Mouse (Mus musculus) frontal cortex, adult 2 months (tissue): ENCODE results near the gene Grk3. TPM values are rescaled to one million over a fixed set of nuclear protein-coding genes. Genes with fewer than 3 reads are reported as not detected.

Experiments
- DNase-seq, 2 experiments: peaks; one replicate each; pipeline ENCODE4 v3.0.0; 2022; ENCODE audit warnings: low spot score in 1 of 2; ENCODE audit errors: extremely low spot score in 1 of 2
- polyA plus RNA-seq: library from polyadenylated mRNA; depleted of rRNA; stranded (reverse); fragments of >200 nt; gene quantifications from 2 replicates; pipeline ENCODE4 v1.2.3, GENCODE M21; 2012

Gene Grk3
- polyA plus RNA-seq, 1 experiment: 62.3 TPM

DNA sequence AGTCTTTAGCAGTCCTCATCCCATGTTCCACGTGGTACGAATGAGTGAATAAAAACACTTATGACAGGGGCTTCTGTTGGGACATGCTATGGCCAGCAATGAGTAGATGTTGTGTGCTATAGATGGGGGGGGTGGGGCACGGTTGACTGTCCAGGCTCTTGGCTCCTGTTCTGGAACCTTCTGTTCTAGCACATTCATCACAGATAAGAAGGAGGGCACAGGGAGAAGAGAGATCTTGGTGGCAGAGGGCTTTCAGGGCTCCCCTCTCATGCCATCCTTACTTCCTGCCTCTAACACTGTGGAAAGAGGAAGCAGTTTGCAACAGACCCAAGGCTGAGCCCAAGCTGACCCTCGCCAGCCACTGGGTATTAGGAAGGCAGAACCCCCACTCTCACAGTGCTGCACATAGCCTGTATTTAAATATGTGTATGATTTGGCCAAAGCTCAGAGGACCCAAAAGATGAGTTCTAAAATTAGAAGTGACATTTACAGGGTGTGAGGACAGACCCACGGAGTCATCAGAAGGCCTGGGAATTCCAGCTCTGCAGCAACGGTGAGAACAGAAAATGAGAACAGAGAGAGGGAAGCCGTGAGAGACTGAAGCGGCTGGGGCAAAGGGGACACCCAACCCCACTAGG is 6.3 kb downstream of the Grk3 start:
- DNase-seq: no peak

DNA sequence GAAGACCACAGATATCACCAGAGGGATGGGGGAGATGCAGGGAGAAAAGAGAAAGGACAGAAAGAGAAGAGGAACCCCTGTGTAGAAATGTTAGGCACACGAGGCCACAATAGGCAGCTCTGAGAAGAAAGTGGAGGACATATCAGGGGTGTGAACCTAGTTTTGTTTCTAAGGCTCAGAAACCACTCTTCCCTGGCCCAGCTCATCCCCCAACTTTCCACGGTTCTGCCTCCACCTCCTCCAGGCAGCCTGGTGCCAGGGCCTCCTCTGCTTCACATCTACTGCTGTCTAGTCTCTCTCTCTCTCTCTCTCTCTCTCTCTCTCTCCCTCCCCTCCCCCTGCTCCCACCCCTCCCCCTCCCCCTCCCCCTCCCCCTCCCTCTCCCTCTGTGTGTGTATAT is 7.1 kb downstream of the Grk3 start:
- DNase-seq: no peak

DNA sequence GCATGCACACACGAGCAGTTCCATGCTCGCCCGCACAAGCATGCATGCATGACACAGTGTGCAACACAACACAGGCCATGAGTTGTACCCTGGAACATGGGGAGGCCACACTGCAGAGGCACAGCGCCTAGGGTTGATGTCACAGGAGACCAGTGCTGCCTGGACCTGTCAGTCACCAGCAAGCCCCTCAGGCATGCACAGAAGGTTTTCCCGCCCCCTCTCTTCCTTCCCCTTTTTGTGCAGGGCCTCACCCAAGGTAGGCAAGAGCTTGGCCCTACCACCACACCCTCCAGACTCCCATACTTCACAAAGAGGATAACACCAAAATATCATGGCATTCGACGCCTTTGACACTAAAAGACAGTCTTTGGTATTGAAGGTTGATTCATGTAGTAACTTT is 8.6 kb downstream of the Grk3 start:
- DNase-seq: no peak

DNA sequence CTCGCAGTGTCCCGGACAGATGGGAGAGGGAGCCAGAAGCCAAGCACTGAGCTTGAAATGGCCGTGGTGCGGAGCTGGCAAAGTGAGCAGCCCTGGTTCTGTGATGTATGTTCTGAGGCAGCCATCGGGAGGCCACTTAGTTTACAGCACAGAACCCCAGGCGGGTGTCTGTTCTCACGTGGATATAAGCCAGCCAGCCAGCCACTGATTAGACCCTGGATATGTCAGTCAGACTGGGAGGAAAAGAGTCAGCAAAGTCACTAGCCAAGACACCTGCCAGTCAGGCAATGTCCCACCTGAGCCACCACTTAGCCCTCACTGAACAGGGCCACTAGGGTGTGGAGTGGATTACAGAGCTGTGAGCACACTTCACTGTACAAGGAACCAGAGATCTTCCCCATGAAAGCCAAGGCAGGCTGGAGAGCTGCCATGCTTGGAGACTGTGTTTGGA is 9.6 kb downstream of the Grk3 start:
- DNase-seq: no peak

DNA sequence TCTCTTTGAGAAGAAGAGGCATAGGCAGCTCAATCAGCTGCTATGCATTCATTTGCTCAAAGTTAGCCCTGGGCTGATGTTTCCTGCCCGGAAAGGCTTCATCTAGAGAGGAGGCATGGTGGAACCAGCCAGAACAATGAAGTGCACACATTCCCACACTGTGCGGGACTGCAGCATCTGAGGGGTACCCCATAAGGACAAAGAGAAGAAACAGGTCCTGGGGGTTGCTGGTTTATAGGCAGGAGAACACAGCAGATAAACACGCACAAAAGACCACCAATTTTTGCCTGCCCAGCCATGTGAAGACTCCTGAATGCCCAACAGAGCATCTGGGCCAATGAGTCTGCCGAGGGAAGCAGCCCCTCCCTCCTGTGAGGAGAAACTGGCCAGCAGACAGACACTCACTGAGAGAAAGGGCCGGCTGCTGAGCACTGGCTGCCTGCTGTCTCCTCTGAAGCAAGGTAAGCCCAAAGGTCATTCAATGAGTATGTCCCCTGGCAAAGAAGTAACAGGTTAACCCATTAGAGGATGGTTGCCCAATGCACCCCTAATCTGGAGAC is 12.7 kb downstream of the Grk3 start:
- DNase-seq: no peak

DNA sequence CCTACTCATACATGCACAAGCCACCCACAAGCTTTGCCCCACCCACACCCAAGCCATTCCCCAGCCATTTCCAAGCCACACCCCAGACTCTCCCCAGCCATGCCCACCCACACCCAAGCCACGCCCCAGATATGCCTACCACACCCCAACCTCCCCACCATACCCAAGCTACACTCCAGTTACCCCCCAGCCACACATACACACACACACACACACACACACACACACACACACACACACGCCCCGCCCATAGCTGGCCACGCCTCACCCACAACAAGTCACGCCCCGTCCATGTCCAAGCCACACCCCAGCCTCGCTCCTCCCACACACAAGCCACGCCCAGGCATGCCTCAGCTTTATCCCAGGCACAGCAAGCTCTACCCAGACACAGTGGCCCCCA is 16.4 kb downstream of the Grk3 start:
- no peak for DNase-seq

DNA sequence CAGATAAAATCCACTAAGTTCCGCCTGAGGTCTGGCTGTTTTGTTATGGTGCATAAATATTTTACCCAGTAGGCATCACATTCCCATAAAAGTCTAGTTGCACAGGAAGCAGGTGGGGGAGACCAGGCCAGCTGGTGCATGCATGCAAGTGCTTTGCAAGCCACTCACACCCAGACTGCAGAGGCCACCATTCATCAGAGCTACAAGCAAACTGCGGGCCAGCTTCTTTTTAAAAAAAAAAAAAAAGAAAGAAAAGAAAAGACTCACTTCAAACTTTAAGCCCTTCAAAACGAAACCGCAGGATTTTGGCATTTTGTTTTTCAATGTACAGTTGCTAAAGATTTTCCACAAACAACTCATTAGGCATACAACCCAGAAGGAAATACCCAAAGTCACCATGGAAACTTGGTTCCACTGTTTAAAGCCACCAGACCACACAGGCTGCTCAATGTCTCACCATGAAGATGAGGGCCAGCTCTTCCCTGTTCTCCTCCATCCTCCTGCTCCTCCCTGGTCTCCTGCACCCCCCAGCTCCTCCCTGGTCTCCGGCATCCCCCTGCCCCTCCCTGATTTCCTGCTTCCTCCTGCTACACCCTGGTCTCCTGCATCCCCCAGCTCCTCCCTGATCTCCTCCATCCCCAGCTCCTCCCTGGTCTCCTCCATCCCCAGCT is 17.9 kb downstream of the Grk3 start:
- no peak for DNase-seq

DNA sequence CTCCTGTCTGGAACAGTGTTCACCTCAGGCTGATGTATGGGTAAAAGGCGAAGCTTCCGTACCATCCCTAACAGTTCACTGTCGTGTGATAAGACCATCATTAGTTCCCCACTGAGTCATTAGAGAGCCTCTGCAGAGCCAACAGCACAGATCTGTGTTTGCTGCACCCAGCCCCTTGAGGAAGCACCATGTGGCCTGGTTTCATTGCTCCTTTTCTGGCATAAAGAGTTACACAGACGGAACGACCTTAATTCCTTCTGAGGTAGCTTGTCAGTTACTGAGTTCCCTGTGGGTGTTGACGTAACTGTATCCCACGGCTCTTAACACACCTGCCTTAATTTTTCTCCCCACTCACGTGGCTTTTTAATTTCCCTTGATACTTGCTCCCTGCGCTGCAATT is 24.3 kb downstream of the Grk3 start:
- no peak for DNase-seq

DNA sequence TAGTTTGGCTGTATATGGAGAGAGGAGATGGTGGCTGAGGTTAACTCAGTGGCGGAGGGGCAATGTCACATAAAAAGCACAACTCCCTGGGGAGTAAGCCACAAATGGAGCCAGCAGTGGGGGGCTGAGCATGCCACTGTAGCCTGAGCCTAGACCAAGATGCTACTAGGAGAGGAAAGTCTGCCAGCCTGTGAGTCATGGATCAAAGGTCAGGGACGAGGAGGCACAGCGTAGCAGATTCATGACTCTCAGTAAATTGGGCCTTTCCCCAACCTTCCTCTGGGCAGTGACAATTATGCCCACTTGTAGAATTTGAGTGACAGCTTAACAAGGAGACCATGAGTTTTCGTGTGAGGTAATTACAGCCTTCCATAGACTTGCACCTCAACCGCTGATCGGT is 33.7 kb downstream of the Grk3 start:
- no peak for DNase-seq

DNA sequence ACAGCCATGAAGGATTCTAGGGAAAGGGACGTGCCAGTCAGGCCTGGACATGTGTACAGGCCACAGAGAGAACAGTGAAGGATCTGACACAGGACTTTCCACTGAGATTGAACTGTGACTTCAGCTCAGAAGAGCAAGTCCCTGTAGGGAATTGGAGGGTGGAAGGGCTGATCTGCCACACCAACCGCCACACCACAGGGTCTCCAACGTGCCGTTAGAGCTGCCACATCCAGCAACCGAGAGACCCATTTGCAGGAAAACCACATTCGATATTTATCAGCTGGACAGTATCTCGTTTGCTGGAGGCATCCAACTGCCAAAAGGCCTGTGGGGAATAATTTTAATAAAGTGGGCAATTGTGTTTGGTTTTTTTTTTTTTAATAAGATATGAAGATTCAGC is 35.9 kb downstream of the Grk3 start:
- no peak for DNase-seq

DNA sequence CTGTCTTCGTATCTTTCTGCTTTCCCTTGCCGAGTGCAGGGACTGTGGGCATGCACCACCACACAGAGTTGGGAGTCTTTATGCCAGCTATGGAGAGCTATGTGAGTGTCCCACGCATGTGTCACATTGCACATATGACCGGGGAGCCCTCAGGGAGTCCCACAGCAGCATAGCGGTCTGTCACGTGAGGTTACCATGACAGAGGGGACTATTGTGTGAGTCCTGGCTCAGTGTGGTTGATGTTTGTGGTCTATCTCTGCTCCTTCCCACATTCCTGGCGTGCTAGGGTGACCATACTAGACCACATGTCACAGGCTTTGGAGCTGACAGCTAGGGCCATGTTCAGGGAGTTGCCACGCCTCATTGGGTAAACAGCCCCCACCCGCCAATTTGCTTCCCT is 36.4 kb downstream of the Grk3 start:
- DNase-seq: no peak

DNA sequence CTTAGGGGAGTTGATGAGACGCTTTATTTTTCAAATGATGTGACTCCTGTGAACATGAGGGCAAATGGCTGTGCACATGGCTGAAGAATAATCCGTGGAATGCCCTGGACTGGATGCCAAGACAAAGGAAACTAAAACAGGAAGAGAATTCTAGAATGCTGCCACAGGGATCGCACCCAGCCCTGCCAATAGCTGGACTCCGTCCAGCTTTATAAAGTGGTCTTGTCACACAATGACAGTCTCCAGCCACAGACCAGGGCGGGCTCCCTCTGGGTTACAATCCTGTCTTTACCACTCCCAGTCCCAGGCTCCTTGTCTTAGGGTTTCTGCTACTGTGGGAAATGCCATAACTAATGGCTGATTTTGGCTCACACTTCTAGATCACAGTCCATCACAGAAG is 38.5 kb downstream of the Grk3 start:
- DNase-seq: no peak

DNA sequence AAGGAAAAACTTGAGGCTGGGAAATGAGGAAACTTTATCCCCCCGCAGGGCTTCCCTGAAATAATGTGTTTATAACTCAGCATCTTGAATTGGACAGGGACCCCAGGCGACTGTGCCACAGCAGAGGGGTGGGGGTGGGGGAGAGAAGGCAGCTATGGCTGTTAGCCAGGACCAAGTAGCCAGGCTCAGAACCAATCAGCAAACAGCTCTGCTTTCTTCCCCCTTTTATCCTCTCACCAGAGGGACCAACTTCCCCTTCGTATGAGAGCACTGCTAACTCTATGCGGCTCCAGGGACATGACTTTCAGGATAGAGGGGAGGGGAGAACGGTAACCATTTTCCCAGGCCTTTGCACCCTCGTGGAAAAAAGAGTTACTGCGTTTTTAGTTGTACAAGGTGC is 42.0 kb downstream of the Grk3 start:
- no peak for DNase-seq

DNA sequence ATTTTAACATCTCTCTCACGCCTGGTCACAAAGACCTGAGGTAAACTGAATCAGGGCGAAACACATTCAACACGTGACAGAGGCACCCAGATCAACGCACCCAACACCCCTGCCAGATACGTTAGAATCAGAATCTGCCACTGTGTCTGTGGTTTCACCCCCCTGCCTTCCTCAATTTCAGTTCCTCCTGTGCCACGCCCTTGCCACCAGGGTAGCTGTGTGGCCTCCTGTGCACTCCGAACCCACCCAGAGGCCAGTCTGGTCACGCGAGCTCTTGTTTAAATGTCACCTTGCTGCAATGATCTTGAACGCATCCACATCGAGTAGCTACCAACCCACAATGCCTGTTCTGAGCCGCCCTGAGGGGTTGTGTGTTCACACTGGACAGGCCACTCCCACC is 43.3 kb downstream of the Grk3 start:
- DNase-seq: no peak

DNA sequence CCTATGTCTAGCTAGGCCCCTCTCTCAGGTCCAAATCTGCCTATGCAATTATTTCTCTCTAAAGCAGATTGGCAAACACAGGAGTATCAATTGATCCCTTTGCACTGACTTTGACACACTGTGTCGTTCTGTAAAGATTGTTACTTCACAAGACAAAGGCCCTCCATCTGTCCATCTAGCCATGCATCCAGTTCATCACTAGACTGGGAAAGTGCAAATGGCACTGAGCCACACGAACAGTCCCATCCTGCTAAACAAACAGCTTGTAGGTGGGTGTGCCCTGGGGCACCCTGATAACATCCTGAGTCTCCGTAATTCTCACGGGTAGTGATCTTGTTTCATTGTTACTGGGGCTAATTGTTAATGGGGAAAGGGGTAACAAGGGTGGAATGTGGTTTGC is 52.1 kb downstream of the Grk3 start:
- DNase-seq: no peak

DNA sequence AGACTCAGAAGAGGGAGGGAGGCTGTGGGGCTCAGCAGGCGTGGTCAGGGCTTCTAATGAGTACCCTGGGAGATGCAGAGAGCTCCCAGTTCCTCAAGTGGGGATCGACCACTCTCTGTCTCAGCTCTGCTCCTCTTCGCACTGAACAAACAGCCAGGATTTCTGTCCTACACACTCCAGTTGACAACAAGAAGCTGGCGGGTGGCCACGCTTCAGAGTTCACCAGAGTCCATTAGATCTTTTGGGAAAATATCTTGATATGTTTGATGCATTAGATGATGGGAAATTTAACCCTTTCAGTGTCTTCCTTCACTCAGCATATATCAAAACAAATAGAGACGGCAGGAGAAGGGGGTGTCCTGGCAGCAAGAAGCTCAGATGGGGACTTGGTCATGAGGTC is 53.4 kb downstream of the Grk3 start:
- DNase-seq: no peak

DNA sequence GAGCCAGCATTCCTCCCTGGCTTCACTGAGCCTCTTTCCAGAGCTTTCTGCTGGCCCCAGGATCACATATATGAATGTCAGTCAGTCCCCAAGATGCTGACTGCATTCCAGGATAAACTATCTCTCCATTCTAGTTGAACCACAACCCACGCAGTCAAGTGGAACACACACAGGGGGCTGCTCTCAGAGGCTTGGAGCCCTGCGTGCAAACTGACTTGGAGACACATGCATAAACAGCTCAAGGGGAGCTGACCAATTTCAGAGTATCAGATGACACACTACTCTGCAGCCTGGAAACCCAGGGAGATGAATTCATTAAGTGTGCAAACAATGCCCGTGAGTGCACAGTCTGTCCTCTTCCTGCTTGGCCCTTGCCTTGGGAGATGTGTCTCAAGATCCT is 54.7 kb downstream of the Grk3 start:
- DNase-seq: no peak

DNA sequence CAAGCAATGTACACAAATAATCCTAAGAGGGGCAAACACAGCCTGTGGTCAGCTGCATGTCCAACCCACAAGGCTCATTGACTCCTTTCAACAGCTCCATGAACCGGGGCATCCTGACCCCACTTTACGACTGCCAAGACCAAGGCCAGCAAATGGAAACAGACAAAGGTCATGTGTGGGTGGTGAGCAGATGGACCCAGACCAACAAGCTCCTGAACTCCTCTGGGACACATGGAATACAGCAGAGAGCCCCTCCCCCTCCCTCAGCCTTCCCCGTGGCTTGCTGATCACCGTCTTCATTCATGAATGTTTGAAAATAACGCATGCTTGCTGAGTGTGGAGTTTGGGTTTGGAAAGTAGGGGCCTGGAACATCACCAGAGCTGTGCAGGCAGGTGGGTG is 57.3 kb downstream of the Grk3 start:
- DNase-seq: no peak

DNA sequence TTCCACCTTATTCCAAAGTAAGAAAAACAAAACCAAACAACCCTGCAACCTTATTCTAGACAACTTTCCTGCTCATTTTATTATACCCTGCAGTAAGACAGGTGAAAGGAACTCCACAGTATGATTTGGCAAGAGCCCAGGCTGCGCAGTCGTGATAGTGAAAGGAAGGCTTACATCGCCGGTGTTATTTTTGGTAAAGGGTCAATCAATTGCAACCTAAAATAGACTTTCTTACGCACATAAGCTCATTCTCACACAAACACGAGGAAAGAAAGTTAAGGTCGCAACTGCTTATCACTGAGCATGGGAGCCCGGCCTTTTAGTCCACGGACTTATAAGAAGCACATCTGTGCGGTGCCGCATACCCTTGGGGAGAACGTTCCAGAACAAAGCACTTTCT is 58.8 kb downstream of the Grk3 start:
- DNase-seq: no peak

DNA sequence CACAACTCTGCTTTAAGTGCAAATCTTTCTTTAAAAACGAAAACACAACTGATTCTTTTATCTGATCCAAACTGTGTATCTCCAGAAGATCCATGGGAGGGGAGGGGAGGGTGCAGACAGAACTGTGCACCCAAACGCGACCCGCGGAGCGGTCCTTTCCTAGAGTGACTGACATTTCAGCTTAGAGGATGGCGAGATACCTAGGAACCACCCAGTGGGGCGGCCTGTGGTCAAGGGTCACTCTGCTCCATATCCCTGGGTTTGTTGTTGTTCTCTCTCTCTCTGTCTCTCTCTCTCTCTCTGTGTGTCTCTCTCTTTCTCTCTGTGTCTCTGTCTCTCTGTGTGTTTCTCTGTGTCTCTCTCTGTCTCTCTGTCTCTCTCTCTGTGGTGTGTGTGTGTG is 59.2 kb downstream of the Grk3 start:
- no peak for DNase-seq

DNA sequence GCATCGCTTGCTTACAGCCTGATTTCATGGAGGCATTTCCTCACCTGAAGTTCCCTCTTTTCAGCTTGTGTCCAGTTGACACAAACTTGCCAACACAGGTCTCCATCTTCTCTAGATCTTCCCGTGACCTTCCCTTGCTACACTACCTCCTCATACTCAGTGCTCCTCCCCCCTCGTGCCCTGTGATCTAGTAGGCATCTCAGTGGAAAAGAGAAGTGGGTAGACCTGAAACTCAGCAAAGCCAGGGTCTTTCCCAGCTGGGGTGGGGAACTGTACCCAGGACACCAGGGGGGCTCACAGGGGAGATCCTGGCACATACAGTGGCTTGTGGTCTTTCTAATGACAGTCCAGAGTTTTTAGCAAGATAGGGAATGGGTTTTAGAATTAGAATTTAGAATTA is 64.7 kb downstream of the Grk3 start:
- DNase-seq: no peak

DNA sequence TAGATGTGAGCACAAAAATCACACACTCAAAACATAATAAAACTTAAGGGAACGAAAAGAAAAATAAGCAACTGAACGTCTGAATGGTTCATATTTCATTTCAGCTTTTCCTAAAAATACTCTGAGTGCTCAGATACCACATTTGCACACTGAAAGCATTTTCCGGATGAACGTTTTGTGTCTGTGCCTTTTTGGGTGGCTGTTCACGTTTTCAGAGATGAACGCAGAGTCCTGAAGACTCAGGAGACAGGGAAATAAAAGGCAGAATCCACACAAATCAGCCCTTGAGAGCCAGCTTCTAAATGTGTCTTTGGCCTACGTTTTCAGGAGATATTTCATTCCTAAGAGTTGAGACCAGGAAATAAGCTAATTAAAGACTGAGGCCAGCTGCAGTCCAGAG is 69.7 kb downstream of the Grk3 start:
- no peak for DNase-seq
